Mouse (Mus musculus): Measurements from ENCODE around the gene Npcd. TPM values are rescaled to one million over a fixed set of nuclear protein-coding genes. Genes with fewer than 3 reads are reported as not detected.
"Not testable (repeated sequence)": the region's sequence is repeated elsewhere in the genome, so short reads cannot be mapped to it uniquely, and the experiment has no call there.

Npcd gene
- polyA plus RNA-seq, 1 experiment from 2014 or later = 0.91 TPM

DNA sequence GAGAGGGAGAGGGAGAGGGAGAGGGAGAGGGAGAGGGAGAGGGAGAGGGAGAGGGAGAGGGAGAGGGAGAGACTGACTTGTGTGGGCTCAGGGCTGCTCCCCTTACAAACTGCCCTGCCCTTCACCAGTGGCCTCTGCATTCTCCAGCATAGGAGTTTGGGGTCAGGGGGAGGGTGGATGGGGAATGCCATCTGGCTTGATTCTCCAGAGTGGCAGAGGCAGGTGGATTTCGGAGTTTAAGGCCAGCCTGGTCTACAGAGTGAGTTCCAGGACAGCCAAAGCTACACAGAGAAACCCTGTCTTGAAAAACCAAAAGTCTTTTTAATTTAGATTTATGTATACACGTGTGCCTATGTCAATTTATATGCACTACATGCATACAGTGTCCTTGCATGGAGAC, 21.2 kb downstream of the Npcd start:
- not testable (repeated sequence) for H3K4me1 ChIP-seq; ATAC-seq (ENCODE audit: insufficient number of reproducible peaks, low FRiP score, low TSS enrichment, low read depth); H3K9ac ChIP-seq; H3K27ac ChIP-seq (replicated peaks); H3K36me3 ChIP-seq; H3K4me3 ChIP-seq (replicated peaks); H3K9me3 ChIP-seq (replicated peaks); H3K4me2 ChIP-seq (replicated peaks)
- 68% methylated on average over 2 of the region's 2 CpGs for WGBS
- H3K27me3 ChIP-seq = 0 out of 2 replicates have a peak, but pooled peaks cover 14% of the 10 kb centered on the region

DNA sequence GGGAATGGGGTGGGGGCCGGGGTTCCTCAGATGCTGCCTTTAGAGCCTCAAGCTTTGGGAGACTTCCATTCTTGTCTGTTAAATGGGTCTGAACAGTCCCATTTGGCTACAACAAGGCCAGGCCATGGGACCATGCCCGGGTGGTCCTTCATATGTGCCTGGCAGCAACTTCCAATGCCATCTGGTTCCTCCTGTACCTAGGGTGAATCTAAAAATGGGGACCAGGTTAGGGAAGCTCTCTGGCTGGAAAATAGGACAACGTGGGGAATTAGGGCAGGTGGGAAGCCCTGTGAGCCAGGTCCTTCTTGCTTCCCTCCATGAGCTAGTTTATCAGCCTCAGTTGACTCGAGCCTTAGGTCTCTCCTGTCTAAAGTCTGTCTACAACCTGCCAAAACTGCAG, 23.0 kb downstream of the Npcd start:
- WGBS = 72% methylated on average over 4 of the region's 4 CpGs

DNA sequence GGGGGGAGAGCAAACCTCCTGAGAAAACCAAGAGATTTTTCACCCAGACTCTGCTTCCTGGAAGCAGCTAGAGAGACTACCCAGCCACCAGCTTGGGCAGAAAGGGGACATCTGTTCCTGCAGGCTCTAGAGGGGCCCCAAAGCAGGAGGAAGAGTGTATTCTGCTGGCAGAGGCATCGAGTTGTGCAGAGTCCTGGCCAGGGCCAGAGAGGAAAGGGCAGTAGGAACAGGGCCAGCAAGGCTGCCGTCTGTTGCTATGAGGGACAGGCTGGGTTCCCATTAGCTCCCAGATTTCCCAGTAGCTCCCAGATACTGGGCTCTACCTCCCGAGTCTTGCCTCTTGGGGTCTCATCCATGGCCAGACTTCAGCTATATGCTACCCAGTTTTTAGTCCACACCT, 24.0 kb downstream of the Npcd start:
- H3K9ac ChIP-seq = no peak overlapping the region
- H3K4me2 ChIP-seq (replicated peaks) = no peak overlapping the region
- WGBS = 53% methylated on average over 3 of the region's 3 CpGs
- no peak overlapping the region for H3K4me3 ChIP-seq (replicated peaks)
- peaks cover 3% of the 10 kb centered on the region; the same call in 1 of the 2 replicates for H3K4me1 ChIP-seq
- no peak overlapping the region for H3K27ac ChIP-seq (replicated peaks)
- H3K36me3 ChIP-seq = no peaks in the 10 kb centered on the region
- no peaks in the 10 kb centered on the region for H3K9me3 ChIP-seq (replicated peaks)
- H3K27me3 ChIP-seq = peaks cover 39% of the 10 kb centered on the region
- no peak for ATAC-seq (ENCODE audit: insufficient number of reproducible peaks, low FRiP score, low TSS enrichment, low read depth)

More for the DNA sequence above, 23.0 kb downstream of the Npcd start:
- Histone ChIP-seq H3K9ac (no peak overlapping the region), H3K27ac (replicated peaks) (no peak overlapping the region), H3K4me2 (replicated peaks) (no peak overlapping the region), H3K27me3 (peaks cover 30% of the 10 kb centered on the region), H3K36me3 (no peaks in the 10 kb centered on the region), H3K4me3 (replicated peaks) (no peak overlapping the region), H3K9me3 (replicated peaks) (no peaks in the 10 kb centered on the region), H3K4me1 (no peaks in the 10 kb centered on the region)
- ATAC-seq (ENCODE audit: insufficient number of reproducible peaks, low FRiP score, low TSS enrichment, low read depth) = no peak

DNA sequence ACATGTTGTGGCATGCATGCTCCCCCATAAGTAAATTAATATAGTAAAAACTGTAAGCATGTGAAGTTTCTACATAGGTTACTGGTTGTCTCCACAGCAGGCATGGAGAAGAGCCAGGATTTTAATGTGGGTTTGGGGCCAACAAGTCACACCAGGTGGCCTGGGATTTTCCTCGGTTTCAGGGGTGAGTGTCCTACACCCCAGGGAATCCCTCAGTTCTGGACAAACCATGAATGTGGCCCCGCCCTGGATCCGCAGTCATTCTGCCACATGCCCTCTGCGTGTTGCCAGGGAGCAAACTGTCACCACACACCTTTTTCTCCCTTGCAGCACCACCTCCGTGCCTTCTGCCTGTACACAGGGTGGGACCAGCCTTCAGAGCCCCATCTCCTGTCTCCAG, 25.4 kb downstream of the Npcd start:
- H3K4me3 ChIP-seq (replicated peaks) = no peak overlapping the region
- H3K9me3 ChIP-seq (replicated peaks) = no peaks in the 10 kb centered on the region
- no peaks in the 10 kb centered on the region for H3K36me3 ChIP-seq
- peaks cover 14% of the 10 kb centered on the region for H3K4me1 ChIP-seq
- 51% methylated on average over 5 of the region's 5 CpGs for WGBS
- no peak overlapping the region for H3K4me2 ChIP-seq (replicated peaks)
- H3K27me3 ChIP-seq = peaks cover 53% of the 10 kb centered on the region
- ATAC-seq (ENCODE audit: insufficient number of reproducible peaks, low FRiP score, low TSS enrichment, low read depth) = no peak
- H3K27ac ChIP-seq (replicated peaks) = no peak overlapping the region
- H3K9ac ChIP-seq = no peak overlapping the region

DNA sequence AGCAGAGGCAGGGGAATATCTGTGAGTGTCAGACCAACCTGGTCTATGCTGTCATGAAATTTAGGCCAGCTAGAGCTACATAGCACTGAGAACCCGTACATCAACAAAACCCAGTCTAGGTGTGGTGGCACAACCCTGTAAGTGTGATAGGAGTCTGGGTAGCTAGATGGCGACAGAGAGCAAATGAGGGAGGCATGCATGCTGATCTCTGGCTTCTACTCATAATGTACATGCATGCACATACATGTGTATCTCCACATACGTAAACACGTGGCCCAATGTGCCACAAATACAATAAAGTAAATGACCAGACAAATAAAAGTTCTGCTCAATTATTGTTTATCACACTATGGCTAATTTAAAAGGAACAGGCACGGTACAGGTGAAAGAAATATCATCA, 25.9 kb downstream of the Npcd start:
- no peaks in the 10 kb centered on the region for H3K9me3 ChIP-seq (replicated peaks)
- 32% methylated on average over 5 of the region's 5 CpGs for WGBS
- ATAC-seq (ENCODE audit: insufficient number of reproducible peaks, low FRiP score, low TSS enrichment, low read depth) = no peak
- no peaks in the 10 kb centered on the region for H3K36me3 ChIP-seq
- H3K27me3 ChIP-seq = peaks cover 59% of the 10 kb centered on the region
- peaks cover 18% of the 10 kb centered on the region for H3K4me1 ChIP-seq
- no peak overlapping the region for H3K27ac ChIP-seq (replicated peaks)
- no peak overlapping the region for H3K4me3 ChIP-seq (replicated peaks)
- H3K4me2 ChIP-seq (replicated peaks) = no peak overlapping the region
- no peak overlapping the region for H3K9ac ChIP-seq

DNA sequence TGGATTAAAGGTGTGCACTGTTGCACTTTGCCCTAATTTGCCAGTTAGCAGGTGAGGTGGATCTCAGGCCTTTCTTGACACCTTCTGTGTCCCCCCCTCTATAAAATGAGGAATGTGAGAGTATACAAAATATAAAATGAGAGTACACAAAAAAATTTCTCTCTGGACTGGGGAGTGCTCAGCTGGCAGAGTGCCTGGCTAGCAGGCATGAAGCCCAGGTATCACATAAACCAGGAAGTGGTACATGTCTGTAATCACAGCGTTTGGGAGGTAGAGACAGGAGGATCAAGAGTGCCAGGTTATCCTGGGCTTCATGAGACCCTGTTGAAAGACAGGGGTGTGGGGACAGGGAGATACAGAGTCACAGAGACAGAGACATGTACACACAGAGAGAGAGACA, 27.0 kb downstream of the Npcd start:
- no peaks in the 10 kb centered on the region for H3K9me3 ChIP-seq (replicated peaks)
- no peak overlapping the region for H3K9ac ChIP-seq
- H3K4me3 ChIP-seq (replicated peaks) = no peak overlapping the region
- ATAC-seq (ENCODE audit: insufficient number of reproducible peaks, low FRiP score, low TSS enrichment, low read depth) = no peak
- H3K4me2 ChIP-seq (replicated peaks) = no peak overlapping the region
- WGBS = 28% methylated on average over 1 of the region's 1 CpGs
- no peaks in the 10 kb centered on the region for H3K36me3 ChIP-seq
- H3K27me3 ChIP-seq = peaks cover 68% of the 10 kb centered on the region
- H3K4me1 ChIP-seq = peaks cover 18% of the 10 kb centered on the region
- H3K27ac ChIP-seq (replicated peaks) = no peak overlapping the region

DNA sequence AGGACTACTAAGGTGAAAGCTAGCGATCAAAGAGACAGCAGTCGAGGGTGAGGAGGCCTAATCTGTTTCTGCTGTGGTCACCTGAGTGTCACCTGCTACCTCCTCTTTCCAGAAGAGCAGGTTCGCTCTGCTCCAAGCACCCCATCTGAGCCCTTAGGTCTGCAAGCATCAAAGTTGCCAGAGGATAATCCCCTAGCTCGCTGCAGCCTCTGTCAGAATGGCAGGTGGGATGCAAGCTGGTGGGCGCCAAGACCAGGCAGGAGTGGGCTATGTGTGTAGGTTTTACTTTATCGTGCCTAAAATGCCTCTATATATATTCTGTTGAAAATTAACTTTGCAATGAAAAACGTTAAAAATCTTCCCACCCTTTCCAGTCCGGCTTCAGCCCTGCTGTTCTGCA, 28.8 kb downstream of the Npcd start:
- ATAC-seq (ENCODE audit: insufficient number of reproducible peaks, low FRiP score, low TSS enrichment, low read depth) = no peak
- Histone ChIP-seq H3K27me3 (peaks cover 81% of the 10 kb centered on the region), H3K9ac (no peak overlapping the region), H3K4me3 (replicated peaks) (peak overlapping the region; percentile 66; the same call in 1 of the 2 replicates), H3K4me2 (replicated peaks) (peak overlapping the region; percentile 91; the same call in 1 of the 2 replicates), H3K9me3 (replicated peaks) (no peaks in the 10 kb centered on the region), H3K27ac (replicated peaks) (no peak overlapping the region), H3K4me1 (peaks cover 18% of the 10 kb centered on the region), H3K36me3 (no peaks in the 10 kb centered on the region)
- WGBS = 16% methylated on average over 8 of the region's 8 CpGs

DNA sequence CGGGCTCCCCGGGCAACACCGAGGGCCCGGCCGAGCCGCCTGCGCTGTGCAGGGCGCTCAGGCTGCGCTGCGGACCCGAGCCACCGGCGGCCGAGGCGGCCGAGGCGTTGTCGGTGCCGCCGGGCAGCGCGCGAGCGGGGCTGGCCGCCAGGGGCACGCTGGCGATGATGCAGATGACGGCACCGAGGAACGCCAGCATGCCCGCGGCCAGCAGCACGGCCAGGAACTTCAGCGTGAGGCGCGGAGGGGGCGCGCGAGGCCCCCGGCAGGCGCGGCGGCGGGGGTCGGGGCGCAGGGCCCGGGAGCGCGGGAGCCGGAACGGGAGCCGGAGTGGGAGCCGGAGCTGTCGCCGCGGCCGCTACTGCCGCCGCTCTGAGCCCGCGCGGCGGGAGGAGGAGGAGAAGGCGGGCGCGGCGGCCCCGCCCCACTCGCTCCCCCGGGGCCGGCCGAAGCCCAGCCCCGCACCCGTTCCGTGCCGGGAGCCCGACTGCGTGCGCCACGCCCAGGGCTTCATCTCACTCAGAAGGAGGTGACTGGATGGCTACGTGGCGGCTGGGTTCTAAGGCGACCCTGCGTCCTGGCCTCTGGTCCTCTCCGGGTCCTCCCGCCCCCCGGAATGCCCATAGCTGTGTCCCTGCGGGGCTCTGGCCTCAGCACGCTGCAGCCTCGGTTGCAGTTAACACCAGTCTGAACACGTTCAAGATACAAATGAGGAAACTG, 29.5 kb downstream of the Npcd start, which contains the start of gene Nptxr:
Gene Nptxr (minus strand): TSS at position 415 of the 720 bp plus-strand sequence.
- Histone ChIP-seq H3K9me3 (replicated peaks) (no peaks in the 10 kb centered on the region), H3K4me3 (replicated peaks) (peak within 1 kb of the TSS; percentile 66), H3K4me1 (peaks cover 18% of the 10 kb centered on the region), H3K36me3 (no peaks in the 10 kb centered on the region), H3K9ac (peak within 1 kb of the TSS; percentile 65), H3K27me3 (peaks cover 79% of the 10 kb centered on the region), H3K27ac (replicated peaks) (no peak within 1 kb of the TSS), H3K4me2 (replicated peaks) (peak within 1 kb of the TSS; percentile 91)
- under 1% methylated on average over 71 of the region's 91 CpGs for WGBS
- ATAC-seq (ENCODE audit: insufficient number of reproducible peaks, low FRiP score, low TSS enrichment, low read depth) = peak; percentile 82

DNA sequence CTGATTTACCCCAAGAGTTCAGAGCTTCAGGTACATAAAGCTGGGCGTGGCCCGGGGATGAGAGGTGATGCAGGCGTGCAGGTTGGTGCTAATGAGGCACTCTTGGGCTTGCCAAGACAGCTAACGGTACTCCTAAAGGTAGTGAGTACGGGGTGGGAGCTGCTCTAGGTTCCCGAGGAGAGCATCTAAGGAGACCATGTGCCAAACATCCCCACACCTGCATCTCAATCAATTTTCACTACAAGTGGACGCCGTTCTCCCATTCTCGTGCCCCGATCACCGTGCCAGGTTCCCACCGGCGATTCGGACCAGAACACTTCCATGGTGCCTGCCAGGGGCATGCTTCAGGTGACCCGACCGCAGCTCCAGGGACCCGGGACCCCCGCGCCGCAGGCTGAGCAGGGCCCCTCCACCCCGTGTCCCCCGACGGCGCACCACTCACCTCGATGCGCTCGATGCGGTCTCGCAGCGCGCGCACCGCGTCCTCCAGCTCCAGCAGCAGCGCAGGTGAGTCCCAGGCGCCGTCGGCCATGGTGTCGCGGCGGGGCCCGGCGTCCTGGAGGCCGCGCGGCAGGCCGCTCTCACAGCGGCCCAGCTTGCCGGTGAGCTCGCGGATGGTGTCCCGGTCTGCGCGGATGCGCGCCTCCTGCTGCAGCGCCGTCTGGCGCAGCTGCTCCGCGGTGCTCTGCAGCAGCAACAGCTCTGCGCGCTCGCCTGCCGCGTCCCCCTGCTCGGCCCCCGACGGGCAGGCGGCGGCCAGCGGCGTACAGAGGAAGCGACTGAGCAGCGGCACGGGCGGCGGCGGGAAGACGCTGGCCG, 30.3 kb downstream of the Npcd start:
- Histone ChIP-seq H3K36me3 (no peaks in the 10 kb centered on the region), H3K9me3 (replicated peaks) (no peaks in the 10 kb centered on the region), H3K4me2 (replicated peaks) (peak overlapping the region; percentile 91), H3K4me1 (peaks cover 18% of the 10 kb centered on the region), H3K27me3 (peaks cover 72% of the 10 kb centered on the region), H3K27ac (replicated peaks) (no peak overlapping the region), H3K9ac (peak overlapping the region; percentile 65), H3K4me3 (replicated peaks) (peak overlapping the region; percentile 66)
- 4% methylated on average over 81 of the region's 81 CpGs for WGBS
- ATAC-seq (ENCODE audit: insufficient number of reproducible peaks, low FRiP score, low TSS enrichment, low read depth) = peak; percentile 68

DNA sequence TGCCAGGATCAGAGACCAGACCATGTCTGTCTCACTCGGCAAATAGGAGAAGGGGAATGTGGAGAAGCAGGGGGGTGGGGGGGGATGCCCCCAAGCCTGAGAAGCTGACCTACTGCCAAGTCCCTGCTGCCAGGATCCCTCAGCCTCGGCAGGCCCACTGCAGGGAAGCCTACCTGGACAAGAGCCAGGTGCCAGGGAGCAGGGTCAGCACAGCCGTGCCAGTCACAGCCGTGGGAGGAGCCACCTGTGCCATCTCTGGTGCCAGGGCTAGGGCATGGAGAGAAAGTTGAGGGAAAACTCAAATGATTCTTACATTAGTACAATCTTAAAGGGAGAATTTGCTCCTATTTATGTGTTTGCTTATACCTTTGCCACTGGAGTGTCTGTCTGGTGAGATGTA, 31.7 kb downstream of the Npcd start:
- Histone ChIP-seq H3K27me3 (peaks cover 62% of the 10 kb centered on the region), H3K4me1 (peaks cover 18% of the 10 kb centered on the region), H3K9ac (no peak overlapping the region)

DNA sequence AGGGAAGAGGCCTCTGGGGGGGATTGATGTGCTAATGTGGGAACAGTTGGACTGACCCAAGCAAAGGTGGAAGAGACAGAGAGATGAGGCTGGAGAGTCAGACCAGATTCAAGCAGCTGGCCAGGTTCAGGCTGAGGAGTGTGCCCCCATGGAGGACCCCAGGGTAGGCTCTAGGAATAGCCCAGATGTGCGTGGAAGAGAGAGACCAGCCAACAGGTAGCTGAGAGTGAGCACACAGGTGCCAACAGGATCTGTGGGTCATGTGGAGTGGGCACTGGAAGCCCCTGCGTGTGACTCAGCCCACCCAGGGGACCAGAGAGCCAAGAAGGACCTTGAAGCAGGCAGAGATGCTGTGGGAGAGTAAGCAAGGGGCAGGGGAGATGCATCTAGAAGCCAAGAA, 32.4 kb downstream of the Npcd start:
- Histone ChIP-seq H3K9me3 (replicated peaks) (no peaks in the 10 kb centered on the region), H3K4me2 (replicated peaks) (no peak overlapping the region), H3K4me3 (replicated peaks) (no peak overlapping the region), H3K4me1 (peaks cover 18% of the 10 kb centered on the region), H3K27ac (replicated peaks) (no peak overlapping the region), H3K36me3 (no peaks in the 10 kb centered on the region), H3K27me3 (peaks cover 57% of the 10 kb centered on the region), H3K9ac (no peak overlapping the region)
- 59% methylated on average over 2 of the region's 2 CpGs for WGBS
- no peak for ATAC-seq (ENCODE audit: insufficient number of reproducible peaks, low FRiP score, low TSS enrichment, low read depth)

More for the DNA sequence above, 31.7 kb downstream of the Npcd start:
- no peak overlapping the region for H3K4me3 ChIP-seq (replicated peaks)
- ATAC-seq (ENCODE audit: insufficient number of reproducible peaks, low FRiP score, low TSS enrichment, low read depth) = no peak
- H3K9me3 ChIP-seq (replicated peaks) = no peaks in the 10 kb centered on the region
- no peak overlapping the region for H3K4me2 ChIP-seq (replicated peaks)
- no peak overlapping the region for H3K27ac ChIP-seq (replicated peaks)
- WGBS = 52% methylated on average over 4 of the region's 4 CpGs
- no peaks in the 10 kb centered on the region for H3K36me3 ChIP-seq

All from embryonic facial prominence, embryonic 15.5 days (tissue).